7 mouse cellular contexts compared by ENCODE assay signal in the genomic region with DNA sequence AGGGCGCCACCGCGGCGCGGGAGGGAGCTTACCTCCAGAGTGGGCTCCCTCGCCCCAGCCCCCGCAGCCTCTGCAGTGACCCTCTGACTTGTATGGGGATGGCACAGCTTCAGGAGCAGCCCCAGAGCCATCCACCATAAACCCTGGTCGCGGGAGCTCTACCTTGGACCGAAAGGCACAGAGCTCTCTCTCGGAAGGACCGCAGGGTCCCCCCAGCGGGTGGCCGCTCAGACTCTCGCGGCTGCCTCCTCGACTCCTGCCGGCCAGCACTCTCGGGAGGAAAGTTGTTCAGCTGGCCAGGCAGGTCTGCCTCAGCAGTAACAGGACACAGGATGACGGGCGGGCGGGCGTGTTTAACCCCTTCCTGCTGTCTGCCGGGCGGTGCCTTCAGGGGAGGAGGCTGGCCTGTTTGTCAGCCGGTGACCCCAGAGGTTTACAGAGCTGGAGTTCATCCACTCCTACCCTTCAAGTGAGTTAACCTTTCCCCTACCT. TPM values are rescaled to one million over a fixed set of nuclear protein-coding genes. Genes with fewer than 3 reads are reported as not detected.
DNase-seq lines count a peak whose midpoint lies in the region; ATAC-seq lines count a peak whose summit lies in the region.

Epn3 (minus strand) TSS at position 314 of the 492 bp plus-strand sequence.

- H3K4me3 ChIP-seq in hindbrain, embryonic 13.5 days = peak within 1 kb of the TSS; percentile 28
- peak within 1 kb of the TSS; percentile 39 for H3K4me3 ChIP-seq in limb, embryonic 15.5 days
- peak within 1 kb of the TSS; percentile 25 for H3K4me3 ChIP-seq in midbrain, embryonic 16.5 days (ENCODE audit: low read depth, low read length)

- 0 out of 2 replicates have a peak, but pooled peaks have one; percentile 20 for ATAC-seq in erythroid progenitor cell, adult 5-6 weeks (replicated peaks; ENCODE audit: low FRiP score, poor library complexity, severe bottlenecking)
- no peak; the same call in 1 of the 2 replicates for ATAC-seq in hindbrain, embryonic 13.5 days (ENCODE audit: low FRiP score)
- peak; percentile 50; the same call in 1 of the 2 replicates for ATAC-seq in limb, embryonic 15.5 days (ENCODE audit: insufficient number of reproducible peaks, low FRiP score, low TSS enrichment, low read depth)
- ATAC-seq in midbrain, embryonic 16.5 days = peak; percentile 40; the same call in 1 of the 2 replicates

- peaks cover 58% of the 10 kb centered on the region for H3K27me3 ChIP-seq in hindbrain, embryonic 13.5 days
- H3K27me3 ChIP-seq in limb, embryonic 15.5 days = no peaks in the 10 kb centered on the region
- peaks cover 5% of the 10 kb centered on the region; the same call in 1 of the 2 replicates for H3K27me3 ChIP-seq in midbrain, embryonic 16.5 days (ENCODE audit: control insufficient read depth, insufficient read depth, low read depth, low read length)

- H3K9me3 ChIP-seq in hindbrain, embryonic 13.5 days = no peaks in the 10 kb centered on the region
- H3K9me3 ChIP-seq in limb, embryonic 15.5 days = no peaks in the 10 kb centered on the region
- no peaks in the 10 kb centered on the region for H3K9me3 ChIP-seq in midbrain, embryonic 16.5 days (replicated peaks; ENCODE audit: control insufficient read depth, low read length, poor library complexity, severe bottlenecking)

- H3K4me1 ChIP-seq in hindbrain, embryonic 13.5 days (replicated peaks) = peaks cover 26% of the 10 kb centered on the region
- peaks cover 38% of the 10 kb centered on the region for H3K4me1 ChIP-seq in limb, embryonic 15.5 days
- peaks cover 17% of the 10 kb centered on the region for H3K4me1 ChIP-seq in midbrain, embryonic 16.5 days (ENCODE audit: control insufficient read depth, insufficient read depth, low read length)

- H3K9ac ChIP-seq in hindbrain, embryonic 13.5 days = peak within 1 kb of the TSS; percentile 64
- H3K9ac ChIP-seq in limb, embryonic 15.5 days = peak within 1 kb of the TSS; percentile 44
- H3K9ac ChIP-seq in midbrain, embryonic 16.5 days (ENCODE audit: low read depth, low read length) = peak within 1 kb of the TSS; percentile 53

- peak within 1 kb of the TSS; percentile 56 for H3K4me2 ChIP-seq in hindbrain, embryonic 13.5 days
- H3K4me2 ChIP-seq in limb, embryonic 15.5 days = peak within 1 kb of the TSS; percentile 71
- peak within 1 kb of the TSS; percentile 55 for H3K4me2 ChIP-seq in midbrain, embryonic 16.5 days (ENCODE audit: low read length)

- peak; percentile 53 to 70 for DNase-seq in cerebellum, adult 18-20 months
- DNase-seq in thymus, postnatal 36 days = no peak
- DNase-seq in left cerebral cortex, adult 9 months (ENCODE audit: low spot score in 2 of 2) = no peak

- no peaks in the 10 kb centered on the region for H3K36me3 ChIP-seq in hindbrain, embryonic 13.5 days
- H3K36me3 ChIP-seq in limb, embryonic 15.5 days = no peaks in the 10 kb centered on the region
- no peaks in the 10 kb centered on the region for H3K36me3 ChIP-seq in midbrain, embryonic 16.5 days (ENCODE audit: control insufficient read depth, insufficient read depth, low read length)

- WGBS in hindbrain, embryonic 13.5 days = 1% methylated on average over 26 of the region's 26 CpGs
- WGBS in limb, embryonic 15.5 days = under 1% methylated on average over 26 of the region's 26 CpGs
- under 1% methylated on average over 21 of the region's 26 CpGs for WGBS in midbrain, embryonic 16.5 days

- H3K27ac ChIP-seq in hindbrain, embryonic 13.5 days = 0 out of 2 replicates have a peak within 1 kb of the TSS, but pooled peaks have one; percentile 48
- H3K27ac ChIP-seq in limb, embryonic 15.5 days = peak within 1 kb of the TSS; percentile 73
- H3K27ac ChIP-seq in midbrain, embryonic 16.5 days (ENCODE audit: low read length) = no peak within 1 kb of the TSS

RNA-seq across cellular contexts. Expression of gene Epn3, which starts in this region (rescaled TPM):
- not detected in 2 replicates for total RNA-seq in erythroid progenitor cell, adult 5-6 weeks (2015; ENCODE audit: low replicate concordance)
- not detected in 2 replicates for total RNA-seq in erythroid progenitor cell, adult 5-6 weeks (2017; ENCODE audit: low replicate concordance)
- polyA plus RNA-seq in hindbrain, embryonic 13.5 days (2015; fragmentation: Nextera tagmentation; extraction: Ambion mirVana) = 0.44 and 0.90 TPM in 2 replicates
- 10.3 and 11.1 TPM in 2 replicates for polyA plus RNA-seq in limb, embryonic 15.5 days (2015; fragmentation: Nextera tagmentation; extraction: Ambion mirVana)
- 0.43 and 0.57 TPM in 2 replicates for polyA plus RNA-seq in midbrain, embryonic 16.5 days (2015; fragmentation: Nextera tagmentation; extraction: Ambion mirVana)

Comparison
In these comparisons a context has a peak if more than half of its experiments do, and no peak if none do; other contexts are left out.
1. Peak in ATAC-seq in erythroid progenitor cell, adult 5-6 weeks; RNA of the gene not detected or under 1 TPM.
2. Peak in ATAC-seq, H3K4me3 ChIP-seq, H3K9ac ChIP-seq and H3K4me2 ChIP-seq in midbrain, embryonic 16.5 days; RNA of the gene not detected or under 1 TPM.
3. DNase-seq: peak in cerebellum, adult 18-20 months (2 of 2); none in thymus, postnatal 36 days (0 of 2) and left cerebral cortex, adult 9 months (0 of 2).
4. Peak in every context shown above with its lines, with median percentiles within 50 percentile points of each other: H3K4me2 ChIP-seq, H3K4me3 ChIP-seq and H3K9ac ChIP-seq.